Mouse (Mus musculus) megakaryocyte, embryonic 14.5 days (primary cell): ENCODE results near the gene Fosl2.

Experiments
- FLI1 ChIP-seq: IDR thresholded peaks from 2 replicates; pipeline ENCODE4 v1.6.1; 2012; ENCODE audit warnings: low read length, inconsistent platforms, mixed read lengths
- GATA1 ChIP-seq: IDR thresholded peaks from 3 replicates; pipeline ENCODE4 v1.6.1; 2012; ENCODE audit warnings: mixed read lengths, low read length, inconsistent platforms, borderline replicate concordance

- TF ChIP-seq GATA1 = no peak
- no peak for TF ChIP-seq FLI1
Observed at GRCm38 (mm10) chr5:32135336-32136206, at the start of gene Fosl2.
